Mouse (Mus musculus): ENCODE measurements around the gene Arl4c.

- TF ChIP-seq POLR2A (IDR thresholded peaks at IDR 0.05; ENCODE audit: borderline replicate concordance, insufficient read depth, low read length) (no peak), CTCF (IDR thresholded peaks at IDR 0.05; ENCODE audit: borderline replicate concordance, insufficient read depth, low read depth, low read length) (peak; percentile 96)
Observed at GRCm38 (mm10) chr1:88745256-88745655, 43.2 kb upstream of the Arl4c start.
